Mouse (Mus musculus): ENCODE measurements around the gene Arhgap28.
"Not testable (repeated sequence)": the region's sequence is repeated elsewhere in the genome, so short reads cannot be mapped to it uniquely, and the experiment has no call there.

The Arhgap28 gene

GRCm38 (mm10) chr17:67877599-67877998 lies 126.3 kb downstream of the Arhgap28 start:
- CTCF ChIA-PET = no interaction called here

GRCm38 (mm10) chr17:67869731-67870601 lies 134.0 kb downstream of the Arhgap28 start:
- CTCF ChIA-PET = no interaction called here

- CTCF ChIA-PET = no interaction called here
Observed at GRCm38 (mm10) chr17:67866541-67867241, 137.2 kb downstream of the Arhgap28 start.

- CTCF ChIA-PET = no interaction called here
Observed at GRCm38 (mm10) chr17:67866026-67866425, 137.9 kb downstream of the Arhgap28 start.

GRCm38 (mm10) chr17:67864912-67865311 lies 139.0 kb downstream of the Arhgap28 start:
- CTCF ChIA-PET = no interaction called here

GRCm38 (mm10) chr17:67864363-67864762 lies 139.6 kb downstream of the Arhgap28 start:
- CTCF ChIA-PET = no interaction called here

GRCm38 (mm10) chr17:67861744-67862535 lies 142.0 kb downstream of the Arhgap28 start:
- CTCF ChIA-PET = no interaction called here

GRCm38 (mm10) chr17:67861080-67861630 lies 142.8 kb downstream of the Arhgap28 start:
- CTCF ChIA-PET = no interaction called here

GRCm38 (mm10) chr17:67841494-67841893 lies 162.4 kb downstream of the Arhgap28 start:
- CTCF ChIA-PET = not testable (repeated sequence)

- CTCF ChIA-PET = interaction anchor here (0.7 kb wide), 2 partner anchors 29 to 151 kb away, joined by 5 to 9 read pairs; no protein-coding TSS in a partner anchor
Observed at GRCm38 (mm10) chr17:67838948-67839347, 165.0 kb downstream of the Arhgap28 start.

- CTCF ChIA-PET = no interaction called here
Observed at GRCm38 (mm10) chr17:67837351-67838090, 166.4 kb downstream of the Arhgap28 start.

- CTCF ChIA-PET = no interaction called here
Observed at GRCm38 (mm10) chr17:67836146-67836895, 167.6 kb downstream of the Arhgap28 start.

GRCm38 (mm10) chr17:67827431-67827830 lies 176.5 kb downstream of the Arhgap28 start:
- CTCF ChIA-PET = no interaction called here

- CTCF ChIA-PET = no interaction called here
Observed at GRCm38 (mm10) chr17:67816916-67817315, 187.0 kb downstream of the Arhgap28 start.

GRCm38 (mm10) chr17:67815720-67816119 lies 188.2 kb downstream of the Arhgap28 start:
- CTCF ChIA-PET = no interaction called here

- CTCF ChIA-PET = no interaction called here
Observed at GRCm38 (mm10) chr17:67813666-67814065, 190.3 kb downstream of the Arhgap28 start.

GRCm38 (mm10) chr17:67809171-67809570 lies 194.7 kb downstream of the Arhgap28 start:
- CTCF ChIA-PET = no interaction called here
